Mouse (Mus musculus) embryonic fibroblast, embryonic 13.5 days (primary cell): ENCODE results near the gene Fkbp7. TPM values are rescaled to one million over a fixed set of nuclear protein-coding genes. Genes with fewer than 3 reads are reported as not detected.
"Not testable (repeated sequence)": the region's sequence is repeated elsewhere in the genome, so short reads cannot be mapped to it uniquely, and the experiment has no call there.

Source experiments
- H3K27ac ChIP-seq: 2 replicates; pipeline ENCODE4 v1.5.1; 2012; ENCODE audit warnings: low read length, control low read depth, inconsistent platforms; ENCODE audit not compliant: insufficient read depth
- H3K4me1 ChIP-seq: 2 replicates; pipeline ENCODE4 v1.6.1; 2011; ENCODE audit warnings: low read length; ENCODE audit not compliant: control insufficient read depth, insufficient read depth
- H3K4me3 ChIP-seq: 2 replicates; pipeline ENCODE4 v1.5.1; 2011; ENCODE audit warnings: mild to moderate bottlenecking, control low read depth, low read length; ENCODE audit not compliant: insufficient read depth
- CTCF ChIP-seq: IDR thresholded peaks from 2 replicates; pipeline ENCODE4 v1.5.1; 2011; ENCODE audit warnings: mild to moderate bottlenecking, control low read depth, low read length, moderate library complexity, borderline replicate concordance; ENCODE audit not compliant: insufficient read depth
- POLR2A ChIP-seq: IDR thresholded peaks from 2 replicates; pipeline ENCODE4 v1.6.1; 2011; ENCODE audit warnings: low read depth, mild to moderate bottlenecking, control low read depth, low read length, moderate library complexity
- polyA plus RNA-seq: library from polyadenylated mRNA; stranded (reverse); fragments of >200 nt; gene quantifications from 2 replicates; pipeline ENCODE4 v1.2.4, GENCODE M21; 2011; ENCODE audit warnings: low read depth; ENCODE audit not compliant: missing spikeins, insufficient read length

Gene Fkbp7
- polyA plus RNA-seq, 1 experiment: 122 TPM

GRCm38 (mm10) chr2:76647441-76647869 is 25.5 kb downstream of the Fkbp7 start:
- Histone ChIP-seq H3K4me3 (peak overlapping the region; percentile 79), H3K27ac (no peak overlapping the region), H3K4me1 (peaks cover 6% of the 10 kb centered on the region)
- TF ChIP-seq CTCF (no peak), POLR2A (no peak)

GRCm38 (mm10) chr2:76643801-76644200 is 29.1 kb downstream of the Fkbp7 start:
- Histone ChIP-seq H3K4me3 (no peak overlapping the region), H3K4me1 (peaks cover 5% of the 10 kb centered on the region), H3K27ac (no peak overlapping the region)
- no peak for TF ChIP-seq CTCF
- no peak for TF ChIP-seq POLR2A

GRCm38 (mm10) chr2:76639637-76640036 is 33.3 kb downstream of the Fkbp7 start:
- Histone ChIP-seq H3K4me3 (no peak overlapping the region), H3K4me1 (no peaks in the 10 kb centered on the region), H3K27ac (no peak overlapping the region)
- TF ChIP-seq POLR2A: no peak
- TF ChIP-seq CTCF: no peak

DNA sequence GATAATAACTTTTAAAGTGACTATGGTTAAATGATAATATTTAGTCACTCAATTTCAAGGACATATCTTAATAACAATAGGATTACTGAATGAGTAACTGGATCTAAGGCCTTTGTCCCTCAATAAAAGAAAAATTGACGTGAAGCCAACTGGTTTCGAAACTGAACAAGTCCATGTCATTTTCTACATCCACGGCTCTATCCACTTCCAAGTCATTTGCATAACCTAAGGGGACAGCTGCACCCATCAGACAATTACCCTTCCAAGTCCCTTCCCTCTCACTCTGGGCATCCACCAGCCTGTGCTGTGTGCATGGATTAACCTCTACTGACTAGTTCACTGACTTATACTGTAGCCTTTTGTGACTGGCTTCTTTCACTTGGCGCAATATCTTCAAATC is 41.3 kb downstream of the Fkbp7 start:
- Histone ChIP-seq H3K4me1 (no peaks in the 10 kb centered on the region), H3K27ac (no peak overlapping the region), H3K4me3 (no peak overlapping the region)
- TF ChIP-seq POLR2A (no peak), CTCF (no peak)

- Histone ChIP-seq H3K27ac (no peak overlapping the region), H3K4me1 (no peaks in the 10 kb centered on the region), H3K4me3 (no peak overlapping the region)
- no peak for TF ChIP-seq CTCF
- TF ChIP-seq POLR2A: no peak
Measured at GRCm38 (mm10) chr2:76630293-76630692, 42.6 kb downstream of the Fkbp7 start.

GRCm38 (mm10) chr2:76622316-76622715 is 50.6 kb downstream of the Fkbp7 start:
- H3K4me1 ChIP-seq, H3K27ac ChIP-seq, H3K4me3 ChIP-seq: not testable (repeated sequence)

GRCm38 (mm10) chr2:76621724-76622123 is 51.2 kb downstream of the Fkbp7 start:
- no peak for TF ChIP-seq CTCF
- no peak for TF ChIP-seq POLR2A
- H3K4me1 ChIP-seq: no peaks in the 10 kb centered on the region

GRCm38 (mm10) chr2:76620188-76620587 is 52.7 kb downstream of the Fkbp7 start:
- H3K27ac ChIP-seq: no peak overlapping the region
- no peaks in the 10 kb centered on the region for H3K4me1 ChIP-seq
- TF ChIP-seq CTCF (no peak), POLR2A (no peak)
- H3K4me3 ChIP-seq: no peak overlapping the region

More at GRCm38 (mm10) chr2:76621724-76622123, 51.2 kb downstream of the Fkbp7 start:
- no peak overlapping the region for H3K4me3 ChIP-seq
- H3K27ac ChIP-seq: no peak overlapping the region

- H3K4me1 ChIP-seq: no peaks in the 10 kb centered on the region
- no peak overlapping the region for H3K27ac ChIP-seq
- no peak for TF ChIP-seq CTCF
- no peak for TF ChIP-seq POLR2A
- H3K4me3 ChIP-seq: no peak overlapping the region
Measured at GRCm38 (mm10) chr2:76618078-76618477, 54.8 kb downstream of the Fkbp7 start.

Other genes starting within 250 kb of the Fkbp7 start
- gene Prkra, start 25.1 kb downstream of the Fkbp7 start, polyA plus RNA-seq: 29.2 and 35.1 TPM in 2 replicates
- gene Pjvk, start 24.6 kb downstream of the Fkbp7 start, polyA plus RNA-seq: not detected in 2 replicates
- gene Plekha3, start 2.2 kb upstream of the Fkbp7 start, polyA plus RNA-seq: 41.0 and 47.5 TPM in 2 replicates